Mouse (Mus musculus) CH12.LX (cell line): Measurements from ENCODE around the gene Kcnh3. TPM values are rescaled to one million over a fixed set of nuclear protein-coding genes. Genes with fewer than 3 reads are reported as not detected.
"Not testable (repeated sequence)": the region's sequence is repeated elsewhere in the genome, so short reads cannot be mapped to it uniquely, and the experiment has no call there.

ENCODE experiments used
- DNase-seq: peaks from one replicate; pipeline ENCODE4 v3.0.0-alpha.2; 2013; ENCODE audit errors: extremely low read depth
- H3K27ac ChIP-seq: 2 replicates; pipeline ENCODE4 v1.5.1; 2012; ENCODE audit warnings: low read depth, mild to moderate bottlenecking, control low read depth, moderate library complexity; ENCODE audit not compliant: insufficient read depth
- H3K27me3 ChIP-seq: replicated peaks from 2 replicates; pipeline ENCODE3; 2012; ENCODE audit warnings: inconsistent platforms
- H3K36me3 ChIP-seq, 2 experiments: replicated peaks in 1 of 2; 2 replicates each; pipeline versions ENCODE3 to v1.6.1; 2012; ENCODE audit warnings: inconsistent platforms in 1 of 2, low read length in 1 of 2, mild to moderate bottlenecking in 1 of 2, mixed read lengths in 1 of 2, moderate library complexity in 1 of 2; ENCODE audit not compliant: control insufficient read depth in 1 of 2, insufficient read depth in 1 of 2
- H3K4me1 ChIP-seq, 2 experiments: 2 replicates each; pipeline ENCODE4 v1.6.1; 2012; ENCODE audit warnings: inconsistent platforms in 1 of 2, moderate library complexity in 1 of 2; ENCODE audit not compliant: insufficient read depth in 2 of 2, control insufficient read depth in 1 of 2
- H3K4me2 ChIP-seq: 2 replicates; pipeline ENCODE4 v1.6.1; 2012; ENCODE audit warnings: low read depth, mild to moderate bottlenecking, control low read depth; ENCODE audit not compliant: poor library complexity, insufficient read depth, severe bottlenecking
- H3K4me3 ChIP-seq, 3 experiments: fragments of 150-350 bp in 1 of 3; sonication (generic) in 1 of 3; replicated peaks in 1 of 3; 2 replicates each; pipeline versions ENCODE3 to v1.5.1; 2011 to 2012; ENCODE audit warnings: low read depth in 2 of 3, low read length in 2 of 3, mild to moderate bottlenecking in 2 of 3, moderate library complexity in 2 of 3, control low read depth in 1 of 3, improper control_type of control experiment in 1 of 3, inconsistent platforms in 1 of 3, mixed read lengths in 1 of 3; ENCODE audit not compliant: poor library complexity in 1 of 3
- H3K79me2 ChIP-seq: replicated peaks from 2 replicates; pipeline ENCODE4 v1.6.1; 2012; ENCODE audit warnings: mild to moderate bottlenecking, moderate library complexity; ENCODE audit not compliant: control insufficient read depth, poor library complexity, insufficient read depth, severe bottlenecking; ENCODE audit errors: extremely low read depth
- H3K9ac ChIP-seq: 2 replicates; pipeline ENCODE4 v1.6.1; 2012; ENCODE audit warnings: low read depth, mild to moderate bottlenecking, control low read depth, moderate library complexity; ENCODE audit not compliant: insufficient read depth
- H3K9me3 ChIP-seq: replicated peaks from 2 replicates; pipeline ENCODE3; 2012; ENCODE audit warnings: low read length, inconsistent platforms, mixed read lengths
- CHD2 ChIP-seq: IDR thresholded peaks from 2 replicates; pipeline ENCODE4 v1.6.1; 2011; ENCODE audit warnings: low read length, improper control_type of control experiment
- MAFK ChIP-seq: IDR thresholded peaks from 2 replicates; pipeline ENCODE4 v1.6.1; 2011; ENCODE audit warnings: low read length, improper control_type of control experiment; ENCODE audit not compliant: insufficient replicate concordance
- MAZ ChIP-seq: IDR thresholded peaks from 2 replicates; pipeline ENCODE4 v1.6.1; 2012; ENCODE audit warnings: low read depth, mild to moderate bottlenecking, inconsistent platforms, low read length, improper control_type of control experiment, moderate library complexity
- MYC ChIP-seq: IDR thresholded peaks from 2 replicates; pipeline ENCODE4 v1.6.1; 2011; ENCODE audit warnings: low read depth, mild to moderate bottlenecking, improper control_type of control experiment, low read length
- NELFE ChIP-seq: IDR thresholded peaks from 2 replicates; pipeline ENCODE4 v1.6.1; 2011; ENCODE audit warnings: low read depth, low read length, improper control_type of control experiment
- NRF1 ChIP-seq: IDR thresholded peaks from 2 replicates; pipeline ENCODE4 v1.6.1; 2014; ENCODE audit warnings: low read depth, mild to moderate bottlenecking, inconsistent platforms, low read length, improper control_type of control experiment, moderate library complexity
- PAX5 ChIP-seq: IDR thresholded peaks from 2 replicates; pipeline ENCODE4 v1.6.1; 2012; ENCODE audit warnings: low read length, inconsistent platforms, mixed read lengths
- RAD21 ChIP-seq: IDR thresholded peaks from 2 replicates; pipeline ENCODE4 v1.6.1; 2011; ENCODE audit warnings: low read depth, mild to moderate bottlenecking, low read length, improper control_type of control experiment, moderate library complexity
- SIN3A ChIP-seq: IDR thresholded peaks from 2 replicates; pipeline ENCODE4 v1.6.1; 2012; ENCODE audit warnings: low read length, improper control_type of control experiment, inconsistent platforms
- ZKSCAN1 ChIP-seq: IDR thresholded peaks from 2 replicates; pipeline ENCODE4 v1.6.1; 2012; ENCODE audit warnings: low read depth, inconsistent platforms, low read length, improper control_type of control experiment, borderline replicate concordance
- ZMIZ1 ChIP-seq: IDR thresholded peaks from 2 replicates; pipeline ENCODE4 v1.6.1; 2012; ENCODE audit warnings: low read depth, mild to moderate bottlenecking, inconsistent platforms, low read length, improper control_type of control experiment
- dilution Hi-C: fragments of 300-500 bp; cut with MboI; formaldehyde crosslinking; loops from 2 replicates; pipeline ENCODE4 v1.14.3; 2020; ENCODE audit warnings: low sequenced_read_pairs; ENCODE audit not compliant: extremely low pct_unique_long_range_greater_than_20kb, extremely low pct_ligation_motif_present
- in situ Hi-C: fragments of 300-500 bp; cut with MboI; formaldehyde crosslinking; loops from 3 replicates; pipeline ENCODE4 v1.14.3; 2019; ENCODE audit warnings: low sequenced_read_pairs, low pct_ligation_motif_present, low pct_unique_long_range_greater_than_20kb, mixed read lengths
- polyA plus RNA-seq: library from polyadenylated mRNA; unstranded; fragments of >175 nt; gene quantifications from 2 replicates; pipeline ENCODE4 v1.2.1, GENCODE M21; 2012; ENCODE audit warnings: low read depth; ENCODE audit not compliant: insufficient read length
- total RNA-seq, 2 experiments: library from RNA; depleted of rRNA; stranded (reverse); fragments of 300-350 nt in 1 of 2; fragments of >200 nt in 1 of 2; gene quantifications; 2 replicates each; pipeline ENCODE4 v1.2.3; 2012 to 2014

Gene Kcnh3
- total and polyA plus RNA-seq, 3 experiments, result not detected

DNA sequence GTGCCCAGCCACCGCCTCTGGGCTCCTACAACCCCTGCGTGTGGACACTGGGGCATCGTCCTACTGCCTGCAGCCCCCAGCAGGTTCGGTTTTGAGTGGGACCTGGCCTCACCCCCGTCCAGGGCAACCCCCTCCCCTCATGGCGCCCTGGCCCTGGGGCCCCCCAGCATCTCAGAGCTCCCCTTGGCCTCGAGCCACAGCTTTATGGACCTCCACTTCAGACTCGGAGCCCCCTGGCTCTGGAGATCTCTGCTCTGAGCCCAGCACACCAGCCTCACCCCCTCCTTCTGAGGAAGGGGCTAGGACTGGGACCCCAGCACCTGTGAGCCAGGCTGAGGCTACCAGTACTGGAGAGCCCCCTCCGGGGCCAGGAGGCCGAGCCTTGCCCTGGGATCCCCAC lies 17.4 kb downstream of the Kcnh3 start:
- dilution Hi-C loops, result no loop called here
- no peak overlapping the region for H3K9ac ChIP-seq
- H3K27me3 ChIP-seq, result peaks cover 5% of the 10 kb centered on the region
- no peaks in the 10 kb centered on the region; a peak in 1 of 4 replicates for H3K4me1 ChIP-seq
- H3K9me3 ChIP-seq, result no peaks in the 10 kb centered on the region
- DNase-seq, result no peak
- in situ Hi-C loops, result no loop called here
- no peak for TF ChIP-seq CHD2
- no peak for TF ChIP-seq MAFK
- no peak for TF ChIP-seq NELFE
- TF ChIP-seq PAX5, result no peak
- TF ChIP-seq RAD21, result no peak
- H3K79me2 ChIP-seq, result no peaks in the 10 kb centered on the region
- H3K36me3 ChIP-seq, result peaks cover 46 to 68% of the 10 kb centered on the region in 2 experiments
- no peak overlapping the region for H3K27ac ChIP-seq
- H3K4me2 ChIP-seq, result no peak overlapping the region
- no peak overlapping the region for H3K4me3 ChIP-seq

DNA sequence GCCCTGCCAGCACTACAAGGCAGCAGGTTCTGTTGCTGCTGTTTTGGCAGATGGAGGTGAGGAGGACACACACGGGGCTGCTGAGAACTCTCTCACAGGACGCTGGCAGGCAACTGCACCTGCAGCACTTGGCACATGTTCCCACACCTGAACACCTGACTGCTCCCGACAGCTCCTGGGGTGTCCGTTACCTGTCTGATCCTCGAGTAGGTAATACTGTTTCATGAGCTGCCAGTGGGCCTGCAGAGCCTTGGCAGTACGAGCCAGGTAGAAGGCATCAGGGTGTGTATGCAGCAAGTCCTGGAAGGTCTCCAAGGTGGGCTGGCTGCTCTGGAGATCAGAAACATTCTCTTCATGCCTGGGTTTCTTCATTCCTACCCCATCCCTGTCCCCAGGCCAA lies 22.1 kb downstream of the Kcnh3 start:
- in situ Hi-C loops, H3K27me3 ChIP-seq, H3K4me2 ChIP-seq, H3K79me2 ChIP-seq, H3K4me1 ChIP-seq, dilution Hi-C loops, H3K27ac ChIP-seq, H3K4me3 ChIP-seq, H3K9ac ChIP-seq, DNase-seq, H3K9me3 ChIP-seq: not testable (repeated sequence)
- peaks cover 67 to 81% of the 10 kb centered on the region in 2 experiments for H3K36me3 ChIP-seq

DNA sequence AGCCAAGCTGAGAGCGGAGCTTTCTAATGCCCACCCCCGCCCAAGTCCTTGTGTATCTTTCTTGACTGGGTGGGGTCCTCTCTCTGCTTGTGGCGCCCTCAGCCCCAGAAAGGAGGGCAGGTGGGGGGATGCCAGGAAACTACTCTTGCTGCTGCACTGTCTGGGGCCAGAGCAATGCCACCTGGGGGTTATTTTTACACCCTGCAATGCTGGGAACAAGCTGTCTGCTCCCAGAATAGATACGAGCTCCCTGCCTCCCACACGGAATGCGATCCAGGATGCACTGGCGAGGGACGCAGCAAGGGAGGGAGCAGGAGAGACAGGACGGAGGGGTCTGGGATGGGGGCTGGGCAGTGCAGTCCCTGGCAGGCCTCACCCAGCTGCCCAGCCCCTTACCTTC lies 24.3 kb downstream of the Kcnh3 start:
- in situ Hi-C loops (no loop called here), dilution Hi-C loops (no loop called here)
- no peak for DNase-seq
- Histone ChIP-seq H3K4me3 (no peak overlapping the region), H3K9ac (no peak overlapping the region), H3K9me3 (no peaks in the 10 kb centered on the region), H3K79me2 (peaks cover 2% of the 10 kb centered on the region; the same call in 1 of the 2 replicates), H3K27ac (no peak overlapping the region), H3K4me2 (no peak overlapping the region), H3K4me1 (peaks cover 4 to 21% of the 10 kb centered on the region in 2 experiments), H3K36me3 (peaks cover 48 to 62% of the 10 kb centered on the region in 2 experiments), H3K27me3 (no peaks in the 10 kb centered on the region)
- TF ChIP-seq MAZ (no peak), RAD21 (no peak), NRF1 (no peak), ZMIZ1 (no peak), ZKSCAN1 (no peak), SIN3A (no peak), MYC (no peak), NELFE (no peak)
